Mouse (Mus musculus): Measurements from ENCODE around the gene Spsb1. TPM values are rescaled to one million over a fixed set of nuclear protein-coding genes. Genes with fewer than 3 reads are reported as not detected.

The Spsb1 gene
- total and polyA plus RNA-seq, 3 experiments = 0.04 to 0.19 (median 0.07) TPM

GRCm38 (mm10) chr4:149999510-149999900 is 44.7 kb upstream of the Spsb1 start:
- H3K27ac ChIP-seq (ENCODE audit: insufficient read depth, low read depth) = peak overlapping the region; percentile 30; the same call in 1 of the 2 replicates
- no peak for TF ChIP-seq TBP (conservative IDR thresholded peaks at IDR 0.05; ENCODE audit: low read depth, low read length)
- no peak for TF ChIP-seq POLR2AphosphoS2 (IDR thresholded peaks at IDR 0.05; ENCODE audit: low read depth, low read length)
- TF ChIP-seq MAFK (IDR thresholded peaks at IDR 0.05; ENCODE audit: insufficient replicate concordance, low read length) = no peak
- TF ChIP-seq SIN3A (IDR thresholded peaks at IDR 0.05; ENCODE audit: low read length) = no peak
- no peak for TF ChIP-seq ETS1 (conservative IDR thresholded peaks at IDR 0.05; ENCODE audit: low read depth, low read length)
- TF ChIP-seq E2F4 (IDR thresholded peaks at IDR 0.05; ENCODE audit: insufficient replicate concordance, low read depth, low read length) = no peak
- no peak for TF ChIP-seq MYC (IDR thresholded peaks at IDR 0.05; ENCODE audit: low read depth, low read length)
- no peak for TF ChIP-seq MEF2A (IDR thresholded peaks at IDR 0.05; ENCODE audit: borderline replicate concordance, low read depth, low read length)
- TF ChIP-seq CHD2 (IDR thresholded peaks at IDR 0.05; ENCODE audit: low read length) = no peak
- TF ChIP-seq CHD1 (IDR thresholded peaks at IDR 0.05; ENCODE audit: low read depth, low read length) = no peak
- no peak for TF ChIP-seq MAZ (IDR thresholded peaks at IDR 0.05; ENCODE audit: low read depth, low read length)
- TF ChIP-seq HCFC1 (IDR thresholded peaks at IDR 0.05; ENCODE audit: low read depth, low read length) = no peak
- H3K9me3 ChIP-seq (replicated peaks; ENCODE audit: low read length) = no peaks in the 10 kb centered on the region
- in situ Hi-C loops (cut with MboI; ENCODE audit: low pct_ligation_motif_present, low pct_unique_long_range_greater_than_20kb, low sequenced_read_pairs) (no loop called here), dilution Hi-C loops (cut with MboI; ENCODE audit: extremely low pct_ligation_motif_present, extremely low pct_unique_long_range_greater_than_20kb, low sequenced_read_pairs) (no loop called here)
- H3K4me2 ChIP-seq (ENCODE audit: insufficient read depth, low read depth, poor library complexity, severe bottlenecking) = no peak overlapping the region
- no peaks in the 10 kb centered on the region for H3K27me3 ChIP-seq (replicated peaks)
- peak overlapping the region; percentile 10 to 52 (median 52) for H3K4me3 ChIP-seq (replicated peaks in 1 of 3; ENCODE audit: low read depth in 2 of 3, low read length in 2 of 3, poor library complexity in 1 of 3)
- H3K9ac ChIP-seq (ENCODE audit: insufficient read depth, low read depth) = no peak overlapping the region
- DNase-seq (ENCODE audit: extremely low read depth) = no peak
- peaks cover 12 to 49% of the 10 kb centered on the region in 2 experiments for H3K36me3 ChIP-seq (replicated peaks in 1 of 2; ENCODE audit: control insufficient read depth in 1 of 2, insufficient read depth in 1 of 2, low read length in 1 of 2)
- H3K4me1 ChIP-seq (ENCODE audit: control insufficient read depth in 1 of 2, insufficient read depth in 2 of 2) = peaks cover 34 to 89% of the 10 kb centered on the region in 2 experiments
- peaks cover 9% of the 10 kb centered on the region; the same call in 1 of the 2 replicates for H3K79me2 ChIP-seq (replicated peaks; ENCODE audit: control insufficient read depth, extremely low read depth, insufficient read depth, poor library complexity, severe bottlenecking)

DNA sequence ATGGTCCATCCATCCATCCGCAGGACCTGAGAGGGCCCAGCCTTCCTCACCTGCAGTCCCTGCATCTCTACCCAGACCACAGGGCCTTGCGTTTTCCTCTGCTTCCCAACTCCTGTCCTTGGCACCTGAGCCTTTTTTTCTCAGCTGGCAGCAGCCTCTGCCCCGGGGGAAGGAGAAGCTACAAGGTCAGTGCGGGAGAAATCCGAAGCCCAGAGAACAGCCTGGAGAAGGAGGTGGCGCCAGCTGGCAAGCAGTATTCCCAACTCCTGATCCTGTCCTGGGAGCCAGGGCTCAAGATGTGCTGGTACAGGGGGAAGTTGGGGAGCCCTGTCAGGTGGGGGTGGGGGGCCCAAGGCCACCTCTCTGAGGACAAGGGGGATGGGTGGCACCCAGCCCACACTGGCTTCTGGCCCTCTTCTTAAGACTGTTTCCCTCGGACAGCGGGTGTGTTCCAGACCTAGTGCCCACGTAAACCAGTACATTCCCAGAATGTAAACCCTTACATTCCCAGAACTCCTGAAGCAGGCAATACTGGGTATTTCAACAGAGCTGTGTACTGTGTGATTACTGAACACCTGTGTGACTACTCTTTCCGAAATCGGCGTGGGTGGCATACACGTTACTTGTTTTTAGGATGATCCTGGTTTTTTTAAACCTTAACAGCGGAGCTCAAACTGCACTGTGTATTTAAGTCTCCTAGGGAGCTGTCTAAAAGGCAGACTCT is 44.1 kb upstream of the Spsb1 start:
- no peaks in the 10 kb centered on the region for H3K9me3 ChIP-seq (replicated peaks; ENCODE audit: low read length)
- dilution Hi-C loops (cut with MboI; ENCODE audit: extremely low pct_ligation_motif_present, extremely low pct_unique_long_range_greater_than_20kb, low sequenced_read_pairs) = no loop called here
- H3K4me3 ChIP-seq (replicated peaks in 1 of 3; ENCODE audit: low read depth in 2 of 3, low read length in 2 of 3, poor library complexity in 1 of 3) = peak overlapping the region in 1 of 3 experiments; percentile 52
- H3K27ac ChIP-seq (ENCODE audit: insufficient read depth, low read depth) = no peak overlapping the region
- H3K4me2 ChIP-seq (ENCODE audit: insufficient read depth, low read depth, poor library complexity, severe bottlenecking) = no peak overlapping the region
- H3K9ac ChIP-seq (ENCODE audit: insufficient read depth, low read depth) = no peak overlapping the region
- H3K27me3 ChIP-seq (replicated peaks) = no peaks in the 10 kb centered on the region
- H3K79me2 ChIP-seq (replicated peaks; ENCODE audit: control insufficient read depth, extremely low read depth, insufficient read depth, poor library complexity, severe bottlenecking) = peaks cover 9% of the 10 kb centered on the region; the same call in 1 of the 2 replicates
- H3K36me3 ChIP-seq (replicated peaks in 1 of 2; ENCODE audit: control insufficient read depth in 1 of 2, insufficient read depth in 1 of 2, low read length in 1 of 2) = peaks cover 16 to 55% of the 10 kb centered on the region in 2 experiments
- in situ Hi-C loops (cut with MboI; ENCODE audit: low pct_ligation_motif_present, low pct_unique_long_range_greater_than_20kb, low sequenced_read_pairs) = no loop called here
- TF ChIP-seq ETS1 (conservative IDR thresholded peaks at IDR 0.05; ENCODE audit: low read depth, low read length) (no peak), POLR2AphosphoS2 (IDR thresholded peaks at IDR 0.05; ENCODE audit: low read depth, low read length) (no peak), MXI1 (IDR thresholded peaks at IDR 0.05; ENCODE audit: low read depth, low read length) (no peak), MAZ (IDR thresholded peaks at IDR 0.05; ENCODE audit: low read depth, low read length) (no peak), ZKSCAN1 (IDR thresholded peaks at IDR 0.05; ENCODE audit: borderline replicate concordance, low read depth, low read length) (no peak), RAD21 (IDR thresholded peaks at IDR 0.05; ENCODE audit: low read depth, low read length) (no peak), POLR2A (IDR thresholded peaks at IDR 0.05; ENCODE audit: low read depth, low read length) (no peak), HCFC1 (IDR thresholded peaks at IDR 0.05; ENCODE audit: low read depth, low read length) (no peak), CTCF (conservative IDR thresholded peaks at IDR 0.05 in 1 of 2, IDR thresholded peaks at IDR 0.05 in 1 of 2; ENCODE audit: low read depth in 2 of 2, low read length in 2 of 2) (no peak), ZNF384 (IDR thresholded peaks at IDR 0.05; ENCODE audit: low read depth, low read length) (no peak), SIN3A (IDR thresholded peaks at IDR 0.05; ENCODE audit: low read length) (no peak), E2F4 (IDR thresholded peaks at IDR 0.05; ENCODE audit: insufficient replicate concordance, low read depth, low read length) (no peak), EP300 (IDR thresholded peaks at IDR 0.05; ENCODE audit: low read length) (no peak), USF1 (IDR thresholded peaks at IDR 0.05; ENCODE audit: low read depth, low read length) (no peak), SMC3 (IDR thresholded peaks at IDR 0.05; ENCODE audit: low read depth, low read length) (no peak), RCOR1 (conservative IDR thresholded peaks at IDR 0.05; ENCODE audit: low read depth, low read length) (no peak), MAFK (IDR thresholded peaks at IDR 0.05; ENCODE audit: insufficient replicate concordance, low read length) (no peak), TBP (conservative IDR thresholded peaks at IDR 0.05; ENCODE audit: low read depth, low read length) (no peak), JUND (conservative IDR thresholded peaks at IDR 0.05; ENCODE audit: low read depth, low read length) (no peak), BHLHE40 (IDR thresholded peaks at IDR 0.05; ENCODE audit: low read depth, low read length) (no peak)
- H3K4me1 ChIP-seq (ENCODE audit: control insufficient read depth in 1 of 2, insufficient read depth in 2 of 2) = peaks cover 34 to 95% of the 10 kb centered on the region in 2 experiments
- DNase-seq (ENCODE audit: extremely low read depth) = no peak
